Mouse (Mus musculus): Measurements from ENCODE around the gene Scgb2b26. TPM values are rescaled to one million over a fixed set of nuclear protein-coding genes. Genes with fewer than 3 reads are reported as not detected.
"Not testable (repeated sequence)": the region's sequence is repeated elsewhere in the genome, so short reads cannot be mapped to it uniquely, and the experiment has no call there.

Scgb2b26 gene
- not detected in 2 replicates for total RNA-seq (2012; rRNA removed)
- not detected in 2 replicates for total RNA-seq (2014; rRNA removed)
- not detected in 2 replicates for polyA plus RNA-seq (2012; ENCODE audit: insufficient read length, low read depth)

DNA sequence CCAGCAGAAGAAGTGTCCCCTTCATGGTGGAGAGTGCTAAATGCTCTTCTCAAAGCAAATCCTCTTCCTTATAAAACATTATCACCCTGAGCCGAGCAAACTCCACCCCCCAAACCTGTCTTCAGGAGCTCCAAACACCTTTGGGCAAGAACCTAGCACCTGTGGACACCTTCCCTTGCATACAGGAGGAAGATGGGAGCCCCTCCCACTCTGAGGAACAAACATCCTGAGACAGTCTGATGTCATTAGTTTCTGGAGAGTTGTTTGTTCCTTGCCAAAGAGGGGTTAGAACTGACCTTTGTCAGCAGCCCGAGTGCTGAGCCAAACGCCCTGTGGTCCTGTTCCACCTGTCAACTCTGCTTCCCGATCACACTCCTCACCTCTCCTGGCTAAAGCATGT, at the start of gene Scgb2b26:
TSS of gene Scgb2b26 (minus strand) at position 101 of the 400 bp plus-strand sequence.
- H3K9ac ChIP-seq (ENCODE audit: insufficient read depth, low read depth), result no peak within 1 kb of the TSS
- dilution Hi-C loops (cut with MboI; ENCODE audit: extremely low pct_ligation_motif_present, extremely low pct_unique_long_range_greater_than_20kb, low sequenced_read_pairs) (no loop called here), in situ Hi-C loops (cut with MboI; ENCODE audit: low pct_ligation_motif_present, low pct_unique_long_range_greater_than_20kb, low sequenced_read_pairs) (no loop called here)

DNA sequence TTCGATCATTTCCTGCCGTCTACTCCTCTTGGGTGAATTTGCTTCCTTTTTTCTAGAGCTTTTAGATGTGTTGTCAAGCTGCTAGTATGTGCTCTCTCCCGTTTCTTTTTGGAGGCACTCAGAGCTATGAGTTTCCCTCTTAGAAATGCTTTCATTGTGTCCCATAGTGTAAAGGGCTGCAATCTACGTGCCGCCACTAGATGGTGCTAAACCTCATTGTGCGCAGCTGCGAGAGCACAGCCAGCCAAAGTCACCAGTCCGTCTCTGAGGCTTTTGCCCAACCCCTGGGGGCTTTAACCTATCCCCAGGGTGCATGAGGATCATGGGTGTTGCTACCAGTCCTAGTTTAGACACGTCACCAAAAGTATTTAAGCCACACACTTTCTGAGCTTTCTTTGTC, 37.4 kb upstream of the Scgb2b26 start:
- H3K4me3 ChIP-seq (replicated peaks in 1 of 3; ENCODE audit: low read depth in 2 of 3, low read length in 2 of 3, poor library complexity in 1 of 3); H3K79me2 ChIP-seq (replicated peaks; ENCODE audit: control insufficient read depth, extremely low read depth, insufficient read depth, poor library complexity, severe bottlenecking); dilution Hi-C loops (cut with MboI; ENCODE audit: extremely low pct_ligation_motif_present, extremely low pct_unique_long_range_greater_than_20kb, low sequenced_read_pairs); in situ Hi-C loops (cut with MboI; ENCODE audit: low pct_ligation_motif_present, low pct_unique_long_range_greater_than_20kb, low sequenced_read_pairs); H3K27me3 ChIP-seq (replicated peaks); H3K4me1 ChIP-seq (ENCODE audit: control insufficient read depth in 1 of 2, insufficient read depth in 2 of 2); H3K27ac ChIP-seq (ENCODE audit: insufficient read depth, low read depth); H3K9me3 ChIP-seq (replicated peaks; ENCODE audit: low read length); H3K9ac ChIP-seq (ENCODE audit: insufficient read depth, low read depth); H3K4me2 ChIP-seq (ENCODE audit: insufficient read depth, low read depth, poor library complexity, severe bottlenecking); H3K36me3 ChIP-seq (replicated peaks in 1 of 2; ENCODE audit: control insufficient read depth in 1 of 2, insufficient read depth in 1 of 2, low read length in 1 of 2); DNase-seq (ENCODE audit: extremely low read depth): not testable (repeated sequence)
- TF ChIP-seq CTCF (conservative IDR thresholded peaks at IDR 0.05 in 1 of 2, IDR thresholded peaks at IDR 0.05 in 1 of 2; ENCODE audit: low read depth in 2 of 2, low read length in 2 of 2), result peak in 1 of 2 experiments; percentile 37; a peak in 2 of 4 replicates
- peak; percentile 60 for TF ChIP-seq NRF1 (IDR thresholded peaks at IDR 0.05; ENCODE audit: low read depth, low read length)
- TF ChIP-seq SMC3 (IDR thresholded peaks at IDR 0.05; ENCODE audit: low read depth, low read length), result 0 out of 2 replicates have a peak, but pooled peaks have one; percentile 7

More for the DNA sequence above, at the start of gene Scgb2b26:
- Histone ChIP-seq H3K79me2 (replicated peaks; ENCODE audit: control insufficient read depth, extremely low read depth, insufficient read depth, poor library complexity, severe bottlenecking) (no peaks in the 10 kb centered on the region), H3K4me2 (ENCODE audit: insufficient read depth, low read depth, poor library complexity, severe bottlenecking) (no peak within 1 kb of the TSS), H3K9me3 (replicated peaks; ENCODE audit: low read length) (no peaks in the 10 kb centered on the region), H3K4me3 (replicated peaks in 1 of 3; ENCODE audit: low read depth in 2 of 3, low read length in 2 of 3, poor library complexity in 1 of 3) (no peak within 1 kb of the TSS), H3K27me3 (replicated peaks) (no peaks in the 10 kb centered on the region), H3K36me3 (replicated peaks in 1 of 2; ENCODE audit: control insufficient read depth in 1 of 2, insufficient read depth in 1 of 2, low read length in 1 of 2) (no peaks in the 10 kb centered on the region), H3K27ac (ENCODE audit: insufficient read depth, low read depth) (no peak within 1 kb of the TSS), H3K4me1 (ENCODE audit: control insufficient read depth in 1 of 2, insufficient read depth in 2 of 2) (no peaks in the 10 kb centered on the region; a peak in 1 of 4 replicates)
- no peak for TF ChIP-seq KAT2A (IDR thresholded peaks at IDR 0.05; ENCODE audit: insufficient replicate concordance, low read length)
- no peak for TF ChIP-seq PAX5 (IDR thresholded peaks at IDR 0.05; ENCODE audit: low read length)
- TF ChIP-seq CHD1 (IDR thresholded peaks at IDR 0.05; ENCODE audit: low read depth, low read length), result no peak
- TF ChIP-seq CTCF (conservative IDR thresholded peaks at IDR 0.05 in 1 of 2, IDR thresholded peaks at IDR 0.05 in 1 of 2; ENCODE audit: low read depth in 2 of 2, low read length in 2 of 2), result no peak
- TF ChIP-seq ELF1 (IDR thresholded peaks at IDR 0.05; ENCODE audit: low read depth, low read length), result no peak
- no peak for TF ChIP-seq E2F4 (IDR thresholded peaks at IDR 0.05; ENCODE audit: insufficient replicate concordance, low read depth, low read length)
- no peak for TF ChIP-seq USF1 (IDR thresholded peaks at IDR 0.05; ENCODE audit: low read depth, low read length)
- TF ChIP-seq MAZ (IDR thresholded peaks at IDR 0.05; ENCODE audit: low read depth, low read length), result no peak
- TF ChIP-seq MXI1 (IDR thresholded peaks at IDR 0.05; ENCODE audit: low read depth, low read length), result no peak
- TF ChIP-seq JUN (IDR thresholded peaks at IDR 0.05; ENCODE audit: insufficient read depth, low read depth, low read length), result no peak
- TF ChIP-seq POLR2A (IDR thresholded peaks at IDR 0.05; ENCODE audit: low read depth, low read length), result no peak
- TF ChIP-seq USF2 (conservative IDR thresholded peaks at IDR 0.05; ENCODE audit: low read depth, low read length), result no peak
- no peak for TF ChIP-seq GABPA (IDR thresholded peaks at IDR 0.05; ENCODE audit: insufficient replicate concordance, low read depth, low read length)
- TF ChIP-seq NELFE (IDR thresholded peaks at IDR 0.05; ENCODE audit: low read depth, low read length), result no peak
- no peak for TF ChIP-seq TBP (conservative IDR thresholded peaks at IDR 0.05; ENCODE audit: low read depth, low read length)
- no peak for TF ChIP-seq UBTF (IDR thresholded peaks at IDR 0.05; ENCODE audit: low read depth, low read length)
- DNase-seq (ENCODE audit: extremely low read depth), result no peak
